In genomic region chr3:87411150-87411549, GRCm38 (mm10) we compare ENCODE assay signal across 8 mouse cellular contexts. TPM values are rescaled to one million over a fixed set of nuclear protein-coding genes. Genes with fewer than 3 reads are reported as not detected.
DNase-seq lines count a peak whose midpoint lies in the region; TF ChIP-seq lines count a peak whose summit lies in the region.

No protein-coding gene starts in this region.

- peak; percentile 90 for TF ChIP-seq CTCF in layer of hippocampus, adult 2 months (conservative IDR thresholded peaks at IDR 0.05)

- H3K27me3 ChIP-seq in forebrain, embryonic 10.5 days (ENCODE audit: poor library complexity, severe bottlenecking): no peaks in the 10 kb centered on the region

- 8% methylated on average over 12 of the region's 12 CpGs for WGBS in forebrain, embryonic 10.5 days

- no peak overlapping the region for H3K27ac ChIP-seq in layer of hippocampus, adult 2 months
- no peak overlapping the region for H3K27ac ChIP-seq in forebrain, embryonic 10.5 days

- peaks cover 8% of the 10 kb centered on the region for H3K4me1 ChIP-seq in forebrain, embryonic 10.5 days

- peak in 1 of 2 experiments; percentile 4 for DNase-seq in layer of hippocampus, adult 2 months (ENCODE audit: low spot score in 2 of 2)
- DNase-seq in layer of hippocampus, adult 9-11 months: no peak
- DNase-seq in c-Kit-positive CD71-negative TER-119-negative erythroid progenitor cells, embryonic 14.5 days (ENCODE audit: low read depth): peak; percentile 13
- peak; percentile 70 for DNase-seq in forebrain, embryonic 10.5 days (ENCODE audit: extremely low spot score, low spot score)
- DNase-seq in induced T-regulatory cell, adult 2 months (ENCODE audit: low read depth): peak; percentile 62
- peak; percentile 57 for DNase-seq in liver
- peak; percentile 68 for DNase-seq in neural tube, embryonic 10.5 days (ENCODE audit: extremely low spot score, low spot score)
- DNase-seq in testis, postnatal 14 days (ENCODE audit: low spot score): peak; percentile 67

- no peaks in the 10 kb centered on the region for H3K36me3 ChIP-seq in forebrain, embryonic 10.5 days (replicated peaks)

- no peaks in the 10 kb centered on the region for H3K9me3 ChIP-seq in forebrain, embryonic 10.5 days

- H3K4me3 ChIP-seq in layer of hippocampus, adult 2 months: no peak overlapping the region
- H3K4me3 ChIP-seq in forebrain, embryonic 10.5 days: no peak overlapping the region; the same call in 1 of the 2 replicates

RNA-seq across cellular contexts. Expression of gene Fcrl5, which starts 24.4 kb away (rescaled TPM):
- total RNA-seq in layer of hippocampus, adult 2 months (2021): not detected
- not detected in 2 replicates for polyA plus RNA-seq in forebrain, embryonic 10.5 days (2016; fragmentation: Nextera tagmentation; extraction: Ambion mirVana)

RNA-seq across cellular contexts. Expression of gene Fcrl1, which starts 35.0 kb away (rescaled TPM):
- under 1 TPM; 0.15 to 0.39 TPM for total RNA-seq in layer of hippocampus, adult 2 months (2021)
- not detected in 2 replicates for polyA plus RNA-seq in forebrain, embryonic 10.5 days (2016; fragmentation: Nextera tagmentation; extraction: Ambion mirVana)

RNA-seq across cellular contexts. Expression of gene Cd5l, which starts 53.5 kb away (rescaled TPM):
- total RNA-seq in layer of hippocampus, adult 2 months (2021): not detected
- polyA plus RNA-seq in forebrain, embryonic 10.5 days (2016; fragmentation: Nextera tagmentation; extraction: Ambion mirVana): not detected in 2 replicates
